Mouse (Mus musculus) adrenal gland, postnatal 4 days (tissue): ENCODE data around the gene Dip2a. TPM values are rescaled to one million over a fixed set of nuclear protein-coding genes. Genes with fewer than 3 reads are reported as not detected.

ENCODE experiments used
- DNase-seq, 2 experiments: peaks; one replicate each; pipeline ENCODE4 v3.0.0; 2021 to 2022; ENCODE audit warnings: low spot score in 2 of 2, mixed read lengths in 2 of 2
- total RNA-seq, 2 experiments: library from RNA; stranded (reverse); gene quantifications; 2 replicates each; pipeline ENCODE4 v1.2.3; 2021

Gene Dip2a
- total RNA-seq, 2 experiments from 2014 or later: 39.8 to 42.4 TPM

DNA sequence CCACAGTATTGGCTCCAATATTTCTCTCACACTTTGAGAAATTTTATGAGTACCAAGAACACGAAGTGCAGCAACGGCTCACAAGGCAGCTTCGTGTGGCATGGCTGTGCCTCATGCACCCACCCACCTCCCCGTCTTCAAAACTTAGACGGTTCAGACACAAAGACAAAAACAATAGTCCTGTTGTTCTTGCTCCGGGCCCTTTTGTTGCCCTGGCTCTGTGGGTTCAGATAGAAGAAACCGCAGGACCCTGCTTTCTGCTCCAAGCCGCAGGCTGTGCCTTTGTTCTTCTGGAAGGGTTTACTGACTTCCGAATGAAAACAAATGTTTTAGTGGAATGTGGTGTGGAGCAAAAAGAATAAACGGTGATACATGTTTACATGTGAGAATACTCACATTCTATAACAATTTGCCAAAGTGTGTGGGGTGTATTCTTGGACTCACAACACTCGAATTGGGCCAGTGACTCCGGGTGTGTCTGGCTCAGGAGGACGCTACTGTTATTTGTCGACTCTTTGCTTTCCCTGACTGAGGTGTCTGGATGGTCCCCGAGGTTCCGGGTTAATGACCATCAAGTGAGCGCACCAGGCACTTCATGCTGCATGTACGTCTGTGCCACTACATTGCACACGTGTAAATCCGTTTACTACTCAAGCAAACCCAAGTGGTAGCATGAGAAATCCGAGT lies 97.0 kb downstream of the Dip2a start:
- DNase-seq: no peak

DNA sequence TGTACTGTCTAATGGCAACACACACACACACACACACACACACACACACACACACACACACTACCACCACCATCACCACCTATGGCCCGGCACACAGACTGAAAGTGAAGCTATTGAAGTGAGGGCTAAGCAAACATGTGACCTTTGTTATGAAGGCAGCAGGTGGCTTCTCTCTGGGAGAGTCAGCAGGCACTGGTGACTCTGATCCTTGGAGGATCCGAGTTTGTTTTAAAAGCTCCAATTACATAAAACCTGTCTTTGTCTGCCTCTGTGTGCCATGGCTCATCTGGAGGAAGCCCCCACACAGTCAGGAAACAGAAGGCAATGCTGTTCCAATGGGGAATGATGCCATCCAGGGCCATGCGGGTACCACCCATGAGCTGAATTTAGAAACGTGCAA lies 98.5 kb downstream of the Dip2a start:
- no peak for DNase-seq

DNA sequence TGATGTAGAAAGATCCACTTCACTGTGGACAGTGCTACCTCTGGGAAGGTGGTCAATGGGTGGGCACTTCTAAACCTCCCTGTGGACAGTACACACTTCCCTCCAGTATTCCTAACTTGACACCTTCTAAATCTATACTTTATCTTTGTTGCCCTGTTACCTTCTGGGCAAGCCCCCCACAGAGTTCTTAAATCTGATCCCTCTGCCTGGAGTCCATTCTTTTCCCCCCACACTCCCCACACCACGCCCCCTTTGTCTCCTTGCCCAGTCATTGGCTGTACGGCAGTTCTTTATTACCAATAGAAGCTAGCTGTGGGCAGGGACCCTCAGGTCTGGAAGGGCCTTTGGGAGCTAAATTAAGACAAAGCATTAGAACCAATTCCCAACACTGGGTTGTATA lies 100.0 kb downstream of the Dip2a start:
- no peak for DNase-seq

DNA sequence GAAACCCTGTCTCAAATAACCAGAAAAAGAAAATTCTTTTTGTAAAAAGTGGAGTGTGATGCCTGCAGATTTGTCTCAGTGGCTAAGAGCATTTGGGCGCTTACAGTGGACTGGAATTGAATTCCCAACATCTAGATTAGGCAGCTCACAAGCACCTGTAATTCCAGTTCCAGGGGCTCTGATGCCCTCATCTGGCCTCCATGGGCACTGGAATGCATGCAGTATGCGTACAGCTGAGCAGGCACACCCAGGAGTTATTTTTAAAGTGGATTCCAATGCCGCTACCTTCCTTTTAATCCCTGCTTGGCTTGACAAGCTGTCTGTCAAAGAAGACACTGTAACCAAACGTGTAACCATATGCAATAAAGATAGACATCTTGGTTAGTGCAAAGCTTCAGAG lies 105.7 kb downstream of the Dip2a start:
- DNase-seq: no peak

DNA sequence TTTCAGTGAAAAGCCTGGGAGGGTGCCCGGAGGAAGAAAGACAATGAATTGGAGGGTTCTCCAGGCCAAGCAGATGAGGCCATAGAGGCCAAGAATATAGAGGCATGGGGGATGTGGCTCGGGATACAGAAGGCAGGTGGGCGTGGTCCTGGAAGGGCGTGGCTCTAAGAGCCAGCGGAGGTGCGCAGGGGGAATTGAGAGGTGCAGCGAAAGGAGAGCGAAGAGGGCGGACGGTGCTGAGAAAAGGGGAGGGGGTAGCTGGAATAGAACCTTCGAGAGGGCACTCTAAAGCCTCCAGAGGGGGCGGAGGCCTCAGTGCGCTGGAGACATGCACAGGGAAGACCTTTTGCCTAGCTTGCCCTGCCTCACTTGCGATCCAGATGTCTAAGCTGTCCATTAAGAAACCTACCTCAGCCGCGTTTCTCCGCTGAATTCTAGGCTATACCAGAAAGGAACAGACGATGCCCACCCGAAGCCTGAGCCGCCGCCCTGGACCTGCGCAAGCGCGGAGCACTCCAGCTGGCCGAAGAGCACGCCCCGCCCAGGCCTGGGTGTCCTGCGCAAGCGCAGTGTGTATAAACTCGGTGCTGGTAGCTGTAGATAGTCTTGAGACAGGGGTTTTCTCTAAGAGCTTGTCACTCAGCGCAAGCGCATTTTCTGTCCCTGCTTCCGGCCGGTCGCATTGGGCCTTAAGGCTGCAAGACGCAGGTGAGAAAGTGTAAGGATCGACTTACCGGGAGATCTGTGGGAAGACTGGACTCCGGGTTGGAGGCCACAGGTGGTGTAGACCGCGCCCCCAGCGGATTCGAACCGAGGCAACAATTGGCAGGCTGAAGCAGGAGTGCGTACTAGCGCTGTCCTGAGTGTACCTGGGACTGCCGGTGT lies 107.5 kb downstream of the Dip2a start, which contains the start of gene Prmt2:
TSS of gene Prmt2 (minus strand) at position 525 of the 885 bp plus-strand sequence.
- peak; percentile 73 to 84 for DNase-seq

DNA sequence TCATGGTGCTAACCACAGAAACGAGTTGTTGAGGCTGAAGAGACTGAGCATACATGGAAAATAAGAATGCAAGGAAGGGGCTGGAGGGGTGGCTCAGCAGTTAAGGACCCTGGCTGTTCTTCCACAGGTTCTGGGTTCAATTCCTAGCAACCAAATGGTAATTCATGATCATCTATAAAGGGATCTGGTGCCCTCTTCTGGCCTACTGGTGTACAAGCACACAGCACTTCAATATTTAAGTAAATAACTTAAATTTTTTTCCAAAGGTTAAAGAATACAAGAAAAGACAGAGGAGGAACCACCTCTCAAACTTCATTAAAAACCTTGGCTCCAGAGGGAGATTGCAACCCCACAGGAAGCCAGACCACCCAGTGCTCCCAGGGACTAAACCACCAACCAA lies 115.5 kb downstream of the Dip2a start:
- DNase-seq: no peak

DNA sequence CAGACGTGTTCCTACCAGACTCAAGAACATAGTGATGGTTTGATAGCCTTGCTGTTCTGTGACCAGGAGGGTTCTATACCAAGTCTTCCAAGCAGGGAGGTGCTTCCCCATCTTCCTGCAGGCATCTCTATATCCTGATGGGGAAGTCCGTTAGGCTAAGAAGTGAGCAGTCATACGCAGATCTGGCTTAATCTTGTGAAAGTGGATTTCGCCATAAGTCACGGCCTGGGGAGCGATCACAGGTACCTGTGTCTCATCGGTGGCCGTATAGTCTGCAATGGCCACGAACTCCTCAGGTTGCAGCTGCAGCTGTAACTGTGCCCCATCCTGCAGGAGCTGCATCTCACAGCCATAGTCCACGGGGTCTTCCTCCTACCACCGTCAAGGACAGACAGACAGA lies 119.1 kb downstream of the Dip2a start:
- no peak for DNase-seq

DNA sequence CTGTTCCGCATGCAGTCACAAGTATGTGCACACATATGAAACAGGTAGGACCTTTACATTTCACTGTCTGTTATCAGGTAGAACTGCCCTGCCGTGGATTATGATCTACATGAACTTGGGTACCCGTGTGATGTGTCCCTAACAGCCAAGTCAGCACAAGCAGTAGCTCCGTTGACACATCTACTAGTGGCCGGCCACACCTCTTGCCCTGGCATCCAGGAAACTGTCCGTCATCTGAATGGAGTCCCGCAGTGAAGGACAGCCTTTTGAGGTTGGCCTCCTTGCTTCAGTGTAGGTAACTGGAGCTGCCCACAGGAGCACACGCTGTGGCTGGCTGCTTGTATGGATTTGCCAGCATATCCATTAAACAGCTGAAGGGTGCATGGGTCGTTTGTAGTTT lies 126.9 kb downstream of the Dip2a start:
- DNase-seq: no peak

DNA sequence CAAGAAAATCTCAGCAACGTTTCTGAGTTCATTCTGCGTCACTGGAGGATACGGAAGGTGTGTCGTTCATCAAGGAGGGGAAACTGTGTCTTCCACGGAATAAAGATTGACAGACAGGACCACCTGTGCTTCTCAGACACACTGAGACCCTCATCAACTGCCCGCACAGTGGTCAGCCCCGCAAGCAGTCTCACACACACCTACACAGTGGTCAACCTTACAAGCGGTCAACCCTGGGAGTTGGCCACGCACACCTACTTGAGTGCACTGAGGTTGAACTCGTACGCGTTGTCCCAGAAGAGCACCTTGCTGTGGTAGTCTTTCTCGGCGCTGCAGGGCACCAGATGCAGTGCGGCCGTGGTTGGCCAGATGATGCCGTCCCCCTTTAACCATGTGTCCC lies 128.0 kb downstream of the Dip2a start:
- no peak for DNase-seq

DNA sequence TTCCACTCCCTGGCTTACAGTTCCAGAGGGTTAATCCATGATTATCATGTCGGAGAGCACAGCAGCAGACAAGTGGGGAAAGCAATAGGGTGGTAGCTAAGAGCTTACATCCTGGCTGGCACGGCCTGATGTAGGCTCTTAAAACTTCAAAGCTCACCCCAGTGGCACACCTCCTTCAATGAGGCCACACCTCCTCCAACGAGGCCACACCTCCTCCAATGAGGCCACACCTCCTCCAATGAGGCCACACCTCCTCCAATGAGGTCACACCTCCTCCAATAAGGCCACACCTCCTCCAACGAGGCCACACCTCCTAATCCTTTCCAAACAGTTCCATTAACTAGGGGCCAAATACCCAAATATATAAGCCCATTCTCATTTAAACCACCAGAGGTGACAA lies 130.9 kb downstream of the Dip2a start:
- DNase-seq: no peak

DNA sequence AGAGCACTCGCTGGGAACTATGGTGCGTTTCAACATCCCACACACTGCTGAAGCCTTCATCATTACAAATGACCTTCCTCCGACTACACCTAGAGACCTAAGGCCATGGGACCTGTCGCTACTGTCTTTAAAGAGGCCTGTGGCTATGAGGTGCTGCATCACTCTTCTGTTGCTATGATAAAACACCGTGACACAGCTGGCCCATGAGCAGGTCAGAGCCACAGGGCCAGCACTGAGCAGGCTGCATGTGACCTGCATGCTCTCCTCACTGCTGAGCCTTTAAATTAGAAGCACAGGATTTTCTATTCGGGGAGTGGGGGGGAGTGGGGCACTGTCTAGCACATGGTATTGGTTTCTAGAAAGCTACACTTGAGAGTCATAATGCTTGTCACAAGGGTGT lies 133.0 kb downstream of the Dip2a start:
- DNase-seq: no peak

DNA sequence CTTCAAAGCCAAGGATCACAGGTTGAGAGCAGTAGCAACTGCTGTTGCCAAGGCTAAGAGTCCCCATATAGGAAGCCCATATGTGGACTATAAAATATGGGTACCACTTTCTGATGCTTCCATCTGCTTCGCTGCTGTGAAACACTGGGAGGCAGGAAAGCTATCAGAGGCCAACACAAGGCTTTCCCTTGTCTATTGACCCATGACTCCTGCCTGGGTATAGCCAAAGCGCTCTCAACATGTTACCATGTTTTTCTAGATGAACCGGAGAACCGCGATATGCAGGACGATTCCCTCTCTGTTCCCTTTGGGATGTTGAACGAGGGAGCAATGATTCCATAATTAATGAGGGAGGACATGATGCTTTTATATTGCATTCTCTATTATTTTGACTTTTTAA lies 134.3 kb downstream of the Dip2a start:
- no peak for DNase-seq

Other genes starting within 250 kb of the Dip2a start
- not detected for gene Slc5a4b, start 234.3 kb downstream of the Dip2a start, total RNA-seq
- gene Slc5a4a, start 197.8 kb downstream of the Dip2a start, total RNA-seq: not detected
- gene Prmt2, start 107.4 kb downstream of the Dip2a start, total RNA-seq: 10 to 100 TPM; 18.8 to 20.2 TPM
- gene S100b, start 91.4 kb downstream of the Dip2a start, total RNA-seq: 10 to 100 TPM in 1 of 2 experiments, 1 to 10 TPM in 1; 9.5 to 11.2 TPM
- not detected for gene AC141477.1, start 95.2 kb upstream of the Dip2a start, total RNA-seq
- 10 to 100 TPM; 30.3 to 31.5 TPM for gene Pcnt, start 97.5 kb upstream of the Dip2a start, total RNA-seq
- gene 2610028H24Rik, start 103.8 kb upstream of the Dip2a start, total RNA-seq: not detected
- 10 to 100 TPM; 46.5 to 47.3 TPM for gene Mcm3ap, start 123.6 kb upstream of the Dip2a start, total RNA-seq
- 1 to 10 TPM; 5.0 to 6.3 TPM for gene Ybey, start 123.8 kb upstream of the Dip2a start, total RNA-seq
- 10 to 100 TPM; 20.8 to 26.6 TPM for gene Lss, start 186.3 kb upstream of the Dip2a start, total RNA-seq
- not detected for gene Spatc1l, start 217.0 kb upstream of the Dip2a start, total RNA-seq
- 10 to 100 TPM in 1 of 2 experiments, under 1 TPM in 1; 0.62 to 16.4 TPM for gene Ftcd, start 230.4 kb upstream of the Dip2a start, total RNA-seq